Mouse (Mus musculus): ENCODE data around the gene Tap2.
"Not testable (repeated sequence)": the region's sequence is repeated elsewhere in the genome, so short reads cannot be mapped to it uniquely, and the experiment has no call there.

Gene Tap2

GRCm38 (mm10) chr17:34211746-34212365, 8.5 kb downstream of the Tap2 start:
- in situ Hi-C loops (cut with MboI, MseI) = loop anchor here (5.0 kb wide), 2 partner anchors 35 to 40 kb away; no protein-coding TSS in a partner anchor

GRCm38 (mm10) chr17:34213936-34214335, 10.6 kb downstream of the Tap2 start:
- in situ Hi-C loops (cut with MboI, MseI) = loop anchor here (5.0 kb wide), 2 partner anchors 33 to 42 kb away; no protein-coding TSS in a partner anchor

- in situ Hi-C loops (cut with MboI, MseI) = no loop called here
These were observed 11.8 kb downstream of the Tap2 start for GRCm38 (mm10) chr17:34215176-34215575.

GRCm38 (mm10) chr17:34217216-34217928, 14.0 kb downstream of the Tap2 start:
- in situ Hi-C loops (cut with MboI, MseI) = no loop called here

GRCm38 (mm10) chr17:34217986-34218385, 14.7 kb downstream of the Tap2 start:
- in situ Hi-C loops (cut with MboI, MseI) = no loop called here

- in situ Hi-C loops (cut with MboI, MseI) = no loop called here
These were observed 15.3 kb downstream of the Tap2 start for GRCm38 (mm10) chr17:34218675-34219074.

GRCm38 (mm10) chr17:34219096-34219495, 15.8 kb downstream of the Tap2 start:
- in situ Hi-C loops (cut with MboI, MseI) = not testable (repeated sequence)

- in situ Hi-C loops (cut with MboI, MseI) = not testable (repeated sequence)
These were observed 16.5 kb downstream of the Tap2 start for GRCm38 (mm10) chr17:34219801-34220200.

GRCm38 (mm10) chr17:34220401-34220800, 17.1 kb downstream of the Tap2 start:
- in situ Hi-C loops (cut with MboI, MseI) = not testable (repeated sequence)

GRCm38 (mm10) chr17:34224816-34225215, 21.5 kb downstream of the Tap2 start:
- in situ Hi-C loops (cut with MboI, MseI) = no loop called here

- in situ Hi-C loops (cut with MboI, MseI) = no loop called here
These were observed 22.1 kb downstream of the Tap2 start for GRCm38 (mm10) chr17:34225426-34225825.

- in situ Hi-C loops (cut with MboI, MseI) = not testable (repeated sequence)
These were observed 22.6 kb downstream of the Tap2 start for GRCm38 (mm10) chr17:34225911-34226310.

- in situ Hi-C loops (cut with MboI, MseI) = not testable (repeated sequence)
These were observed 27.6 kb downstream of the Tap2 start for GRCm38 (mm10) chr17:34230971-34231370.

- in situ Hi-C loops (cut with MboI, MseI) = not testable (repeated sequence)
These were observed 28.7 kb downstream of the Tap2 start for GRCm38 (mm10) chr17:34232021-34232420.

GRCm38 (mm10) chr17:34234926-34235325, 31.6 kb downstream of the Tap2 start:
- in situ Hi-C loops (cut with MboI, MseI) = loop anchor here (5.0 kb wide), 1 partner anchor 63 kb away; no protein-coding TSS in a partner anchor

GRCm38 (mm10) chr17:34236691-34237090, 33.4 kb downstream of the Tap2 start:
- in situ Hi-C loops (cut with MboI, MseI) = loop anchor here (5.0 kb wide), 1 partner anchor 64 kb away; no protein-coding TSS in a partner anchor

GRCm38 (mm10) chr17:34237741-34238140, 34.4 kb downstream of the Tap2 start:
- in situ Hi-C loops (cut with MboI, MseI) = loop anchor here (5.0 kb wide), 1 partner anchor 65 kb away; no protein-coding TSS in a partner anchor

- in situ Hi-C loops (cut with MboI, MseI) = loop anchor here (5.0 kb wide), 1 partner anchor 66 kb away; no protein-coding TSS in a partner anchor
These were observed 35.4 kb downstream of the Tap2 start, which contains the start of gene H2-Ob for GRCm38 (mm10) chr17:34238706-34239105. TSS of gene H2-Ob (plus strand) at chr17:34238903.

- in situ Hi-C loops (cut with MboI, MseI) = loop anchor here (5.0 to 10.0 kb wide), 2 partner anchors 67 to 115 kb away; partner anchors contain the start of gene Btnl2
These were observed 36.3 kb downstream of the Tap2 start for GRCm38 (mm10) chr17:34239601-34240041.

GRCm38 (mm10) chr17:34240366-34240765, 37.0 kb downstream of the Tap2 start:
- in situ Hi-C loops (cut with MboI, MseI) = loop anchor here (10.0 kb wide), 1 partner anchor 114 kb away; the partner anchor contains the start of gene Btnl2

GRCm38 (mm10) chr17:34240916-34241315, 37.6 kb downstream of the Tap2 start:
- in situ Hi-C loops (cut with MboI, MseI) = loop anchor here (10.0 kb wide), 1 partner anchor 114 kb away; the partner anchor contains the start of gene Btnl2

GRCm38 (mm10) chr17:34244656-34245055, 41.3 kb downstream of the Tap2 start:
- in situ Hi-C loops (cut with MboI, MseI) = loop anchor here (5.0 to 10.0 kb wide), 2 partner anchors 32 to 110 kb away; partner anchors contain the start of gene Btnl2

All from regulatory T cell (primary cell).